Mouse (Mus musculus): ENCODE results near the gene Ppil1.

DNA sequence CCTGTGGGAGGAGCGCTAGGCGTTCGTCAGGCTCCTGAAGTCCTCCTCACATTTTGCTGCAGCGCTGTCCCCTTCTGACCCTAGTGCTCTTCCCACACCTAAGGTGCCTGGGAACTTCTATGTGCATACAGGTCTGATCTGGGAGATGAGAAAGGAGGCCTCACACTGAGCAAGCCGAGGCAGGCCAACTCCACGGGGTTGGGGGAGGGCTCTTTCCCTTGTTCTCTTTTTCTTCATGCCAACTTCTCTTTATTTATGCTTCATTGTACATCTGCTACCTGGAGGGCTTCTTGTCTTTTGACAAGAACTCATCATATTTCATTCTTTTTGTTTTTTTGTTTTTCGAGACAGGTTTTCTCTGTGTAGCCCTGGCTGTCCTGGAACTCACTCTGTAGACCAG lies 27.8 kb upstream of the Ppil1 start:
- TF ChIP-seq EP300 (IDR thresholded peaks at IDR 0.05; ENCODE audit: low read depth) (no peak), CTCF (IDR thresholded peaks at IDR 0.05; ENCODE audit: low read depth) (no peak)

All from liver, postnatal 0 days (tissue).